Mouse (Mus musculus): ENCODE measurements at regions not wholly inside any gene's neighbourhood (a gene's known extent, or its start where the extent isn't known, plus 50 kb on each side); places are given as distances from the start of the nearest gene placed in this dataset.

DNA sequence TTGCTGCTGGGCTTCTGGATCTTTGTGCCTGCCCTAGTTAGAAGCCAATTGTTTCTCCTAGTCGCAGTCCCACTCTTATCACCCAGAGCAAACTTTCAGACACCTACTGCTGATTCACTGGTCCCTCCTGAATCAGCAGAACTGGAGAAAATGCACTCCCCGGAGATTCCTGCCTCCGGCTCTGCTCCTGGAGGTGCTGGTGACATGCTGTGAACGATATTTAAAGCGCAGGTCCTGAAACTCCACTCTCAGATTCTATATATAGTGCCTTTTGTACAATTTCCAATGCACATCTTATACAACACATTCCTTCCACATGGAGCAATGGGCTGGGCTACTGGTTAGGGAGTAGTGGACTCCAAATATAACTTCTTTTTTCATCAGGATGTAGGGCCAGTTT, 64.0 kb upstream of the Ntm start:
- H3K9ac ChIP-seq (ENCODE audit: control insufficient read depth, low read depth, low read length, poor library complexity, severe bottlenecking): no peak overlapping the region
- H3K27ac ChIP-seq (ENCODE audit: control insufficient read depth, low read depth, low read length): no peak overlapping the region
- TF ChIP-seq MAFK (IDR thresholded peaks at IDR 0.05; ENCODE audit: borderline replicate concordance, low read depth, low read length): no peak
- TF ChIP-seq MYB (IDR thresholded peaks at IDR 0.05; ENCODE audit: low read depth, low read length): no peak
- no peak for TF ChIP-seq ETS1 (IDR thresholded peaks at IDR 0.05; ENCODE audit: low read depth, low read length)
- TF ChIP-seq MAX (IDR thresholded peaks at IDR 0.05; ENCODE audit: low read length): no peak
- no peak for TF ChIP-seq MAZ (IDR thresholded peaks at IDR 0.05; ENCODE audit: low read depth, low read length)
- no peak for TF ChIP-seq GATA1 (IDR thresholded peaks at IDR 0.05; ENCODE audit: low read depth, low read length)
- no peak for TF ChIP-seq JUND (IDR thresholded peaks at IDR 0.05; ENCODE audit: low read depth, low read length)
- TF ChIP-seq ELF1 (IDR thresholded peaks at IDR 0.05; ENCODE audit: low read depth, low read length): no peak
- TF ChIP-seq ZKSCAN1 (IDR thresholded peaks at IDR 0.05; ENCODE audit: low read depth, low read length): no peak
- TF ChIP-seq BHLHE40 (IDR thresholded peaks at IDR 0.05; ENCODE audit: borderline replicate concordance, low read depth, low read length): no peak
- no peak for TF ChIP-seq CTCF (IDR thresholded peaks at IDR 0.05 in 2 of 3, conservative IDR thresholded peaks at IDR 0.05 in 1 of 3; ENCODE audit: control insufficient read depth in 1 of 3, insufficient read depth in 1 of 3, low read depth in 2 of 3, low read length in 3 of 3, poor library complexity in 1 of 3, severe bottlenecking in 1 of 3)
- TF ChIP-seq ZMIZ1 (IDR thresholded peaks at IDR 0.05; ENCODE audit: low read depth, low read length): no peak
- TF ChIP-seq RAD21 (IDR thresholded peaks at IDR 0.05; ENCODE audit: low read depth, low read length): no peak
- no peak for TF ChIP-seq E2F4 (IDR thresholded peaks at IDR 0.05; ENCODE audit: borderline replicate concordance, low read depth, low read length)
- TF ChIP-seq NELFE (IDR thresholded peaks at IDR 0.05; ENCODE audit: low read depth, low read length): no peak
- TF ChIP-seq TAL1 (IDR thresholded peaks at IDR 0.05; ENCODE audit: low read length): no peak
- TF ChIP-seq GABPA (IDR thresholded peaks at IDR 0.05; ENCODE audit: low read depth, low read length): no peak
- TF ChIP-seq POLR2AphosphoS5 (IDR thresholded peaks at IDR 0.05; ENCODE audit: borderline replicate concordance, low read depth, low read length): no peak
- H3K36me3 ChIP-seq (ENCODE audit: control insufficient read depth in 1 of 2, insufficient read depth in 2 of 2, low read length in 2 of 2): no peaks in the 10 kb centered on the region
- H3K4me1 ChIP-seq (ENCODE audit: control insufficient read depth in 1 of 2, insufficient read depth in 2 of 2, low read length in 2 of 2): no peaks in the 10 kb centered on the region
- H3K4me3 ChIP-seq (ENCODE audit: control insufficient read depth in 1 of 2, insufficient read depth in 1 of 2, low read depth in 2 of 2, low read length in 2 of 2): no peak overlapping the region
- DNase-seq (ENCODE audit: low read depth, low spot score): no peak
- H3K79me2 ChIP-seq (ENCODE audit: control insufficient read depth, insufficient read depth, low read length, poor library complexity): no peaks in the 10 kb centered on the region
- H3K27me3 ChIP-seq (ENCODE audit: control insufficient read depth in 1 of 2, insufficient read depth in 2 of 2, low read length in 2 of 2): no peaks in the 10 kb centered on the region
- H3K9me3 ChIP-seq (replicated peaks; ENCODE audit: insufficient read depth, low read length): no peaks in the 10 kb centered on the region

DNA sequence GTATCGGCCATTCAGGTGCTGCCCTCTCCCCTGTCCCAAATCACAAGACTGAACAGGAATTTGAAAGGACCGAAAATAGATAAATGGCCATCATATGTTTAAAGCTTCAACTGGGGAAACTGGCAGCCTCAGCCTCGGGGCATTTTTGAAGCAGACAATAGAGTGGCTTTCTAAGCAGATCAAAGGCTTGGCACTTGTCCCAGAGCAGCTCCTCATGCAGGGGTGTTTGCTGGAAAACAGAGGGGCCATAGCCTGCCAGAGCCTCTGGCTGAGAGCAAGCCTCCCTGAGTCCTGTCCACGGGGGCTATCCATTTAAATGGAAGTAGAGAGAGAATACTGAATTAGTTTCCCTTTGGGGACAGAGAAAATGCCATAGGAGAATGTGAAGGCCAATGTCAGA, 77.5 kb upstream of the Ntm start:
- no peaks in the 10 kb centered on the region for H3K9me3 ChIP-seq (replicated peaks; ENCODE audit: insufficient read depth, low read length)
- TF ChIP-seq BHLHE40 (IDR thresholded peaks at IDR 0.05; ENCODE audit: borderline replicate concordance, low read depth, low read length) (no peak), TBP (IDR thresholded peaks at IDR 0.05; ENCODE audit: low read depth, low read length) (no peak), NRF1 (IDR thresholded peaks at IDR 0.05; ENCODE audit: insufficient read depth, low read depth, low read length, poor library complexity, severe bottlenecking) (no peak), MAFK (IDR thresholded peaks at IDR 0.05; ENCODE audit: borderline replicate concordance, low read depth, low read length) (no peak)
- H3K9ac ChIP-seq (ENCODE audit: control insufficient read depth, low read depth, low read length, poor library complexity, severe bottlenecking): no peak overlapping the region

More for the DNA sequence above, 77.5 kb upstream of the Ntm start:
- Histone ChIP-seq H3K27ac (ENCODE audit: control insufficient read depth, low read depth, low read length) (no peak overlapping the region), H3K36me3 (ENCODE audit: control insufficient read depth in 1 of 2, insufficient read depth in 2 of 2, low read length in 2 of 2) (no peaks in the 10 kb centered on the region), H3K4me1 (ENCODE audit: control insufficient read depth in 1 of 2, insufficient read depth in 2 of 2, low read length in 2 of 2) (no peaks in the 10 kb centered on the region), H3K4me3 (ENCODE audit: control insufficient read depth in 1 of 2, insufficient read depth in 1 of 2, low read depth in 2 of 2, low read length in 2 of 2) (no peak overlapping the region), H3K79me2 (ENCODE audit: control insufficient read depth, insufficient read depth, low read length, poor library complexity) (no peaks in the 10 kb centered on the region), H3K27me3 (ENCODE audit: control insufficient read depth in 1 of 2, insufficient read depth in 2 of 2, low read length in 2 of 2) (no peaks in the 10 kb centered on the region)
- no peak for DNase-seq (ENCODE audit: low read depth, low spot score)
